Mouse (Mus musculus) myocyte (in vitro differentiated cells): Measurements from ENCODE around the gene Rasl11a. TPM values are rescaled to one million over a fixed set of nuclear protein-coding genes. Genes with fewer than 3 reads are reported as not detected.

Experiments
- H3K27me3 ChIP-seq: one replicate; pipeline ENCODE4 v1.6.1; 2011; ENCODE audit not compliant: control insufficient read depth, insufficient read depth, insufficient read length
- H3K36me3 ChIP-seq: one replicate; pipeline ENCODE4 v1.6.1; 2011; ENCODE audit not compliant: control insufficient read depth, insufficient read depth
- H3K4me2 ChIP-seq: one replicate; pipeline ENCODE4 v1.6.1; 2011; ENCODE audit warnings: low read depth, control low read depth
- H3K4me3 ChIP-seq: one replicate; pipeline ENCODE4 v1.5.1; 2011; ENCODE audit warnings: mild to moderate bottlenecking, control low read depth, moderate library complexity
- H3K79me2 ChIP-seq: one replicate; pipeline ENCODE4 v1.6.1; 2011; ENCODE audit not compliant: control insufficient read depth, insufficient read depth
- H3ac ChIP-seq: one replicate; pipeline ENCODE4 v1.6.1; 2011; ENCODE audit not compliant: control insufficient read depth, insufficient read length
- CEBPB ChIP-seq: IDR thresholded peaks from 2 replicates; pipeline ENCODE4 v1.6.1; 2011; ENCODE audit warnings: mild to moderate bottlenecking, moderate library complexity; ENCODE audit not compliant: poor library complexity, insufficient read depth, severe bottlenecking
- E2F4 ChIP-seq: IDR thresholded peaks from one replicate; pipeline ENCODE4 v1.6.1; 2011; ENCODE audit warnings: mild to moderate bottlenecking, control low read depth, moderate library complexity; ENCODE audit not compliant: insufficient read depth
- MAX ChIP-seq: IDR thresholded peaks from one replicate; pipeline ENCODE4 v1.6.1; 2011; ENCODE audit warnings: low read depth, mild to moderate bottlenecking, control low read depth
- MYOD1 ChIP-seq, 3 experiments: IDR thresholded peaks; one replicate each; pipeline ENCODE4 v1.6.1; 2011; ENCODE audit warnings: control low read depth in 2 of 3, low read depth in 2 of 3, mild to moderate bottlenecking in 2 of 3, moderate library complexity in 1 of 3; ENCODE audit not compliant: insufficient read length in 2 of 3, control insufficient read depth in 1 of 3
- MYOG ChIP-seq, 3 experiments: IDR thresholded peaks; one replicate each; pipeline ENCODE4 v1.6.1; 2011; ENCODE audit warnings: control low read depth in 2 of 3, low read depth in 2 of 3, mild to moderate bottlenecking in 2 of 3; ENCODE audit not compliant: insufficient read length in 2 of 3, control insufficient read depth in 1 of 3, insufficient read depth in 1 of 3
- POLR2A ChIP-seq: IDR thresholded peaks from one replicate; pipeline ENCODE4 v1.6.1; 2011; ENCODE audit warnings: low read depth, mild to moderate bottlenecking, control low read depth, moderate library complexity; ENCODE audit not compliant: insufficient read length
- POLR2AphosphoS2 ChIP-seq: IDR thresholded peaks from one replicate; pipeline ENCODE4 v1.6.1; 2011; ENCODE audit warnings: low read depth, control low read depth; ENCODE audit not compliant: insufficient read length
- REST ChIP-seq: IDR thresholded peaks from one replicate; pipeline ENCODE4 v1.6.1; 2011; ENCODE audit warnings: mild to moderate bottlenecking, control low read depth, moderate library complexity; ENCODE audit not compliant: insufficient read depth, insufficient read length
- SRF ChIP-seq: IDR thresholded peaks from one replicate; pipeline ENCODE4 v1.6.1; 2011; ENCODE audit warnings: low read depth; ENCODE audit not compliant: control insufficient read depth, insufficient read length
- TCF12 ChIP-seq: IDR thresholded peaks from one replicate; pipeline ENCODE4 v1.6.1; 2011; ENCODE audit warnings: mild to moderate bottlenecking, control low read depth; ENCODE audit not compliant: poor library complexity, insufficient read depth, severe bottlenecking
- TCF3 ChIP-seq: IDR thresholded peaks from one replicate; pipeline ENCODE4 v1.6.1; 2011; ENCODE audit warnings: low read depth, control low read depth; ENCODE audit not compliant: insufficient read length
- USF1 ChIP-seq: IDR thresholded peaks from one replicate; pipeline ENCODE4 v1.6.1; 2011; ENCODE audit warnings: low read depth, mild to moderate bottlenecking, control low read depth, moderate library complexity
- polyA plus RNA-seq: library from polyadenylated mRNA; unstranded; fragments of >200 nt; fragmentation: generic; extraction: Trizol; gene quantifications from one replicate; pipeline ENCODE4 v1.2.1, GENCODE M21; 2012; ENCODE audit warnings: missing spikeins

Rasl11a gene
- 1.3 TPM for polyA plus RNA-seq

DNA sequence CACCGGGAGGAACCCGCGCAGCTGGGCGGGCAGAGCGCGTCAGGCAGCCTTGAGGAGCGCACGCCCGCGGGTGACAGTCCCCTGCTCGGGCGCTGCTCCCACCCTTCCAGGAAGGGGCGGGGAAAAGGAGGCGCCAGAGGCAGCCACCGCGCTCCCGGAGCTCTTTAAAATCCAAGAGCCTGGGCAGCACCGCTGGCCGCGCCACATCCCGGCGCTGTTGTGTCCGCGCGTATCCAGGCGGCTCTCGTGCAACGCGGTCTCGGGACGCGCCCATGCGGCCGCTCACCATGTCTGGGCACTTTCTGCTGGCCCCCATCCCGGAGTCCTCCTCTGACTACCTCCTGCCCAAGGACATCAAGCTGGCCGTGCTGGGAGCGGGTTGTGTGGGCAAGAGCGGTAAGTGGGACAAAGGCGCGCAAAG lies at the start of gene Rasl11a:
Gene Rasl11a, plus strand, starts transcription at position 127 of the 421 bp plus-strand sequence.
- Histone ChIP-seq H3ac (peak within 1 kb of the TSS; percentile 48), H3K4me3 (peak within 1 kb of the TSS; percentile 27), H3K4me2 (peak within 1 kb of the TSS; percentile 93), H3K27me3 (no peaks in the 10 kb centered on the region), H3K79me2 (no peaks in the 10 kb centered on the region), H3K36me3 (no peaks in the 10 kb centered on the region)
- no peak for TF ChIP-seq REST
- peak; percentile 55 for TF ChIP-seq POLR2AphosphoS2
- no peak for TF ChIP-seq TCF3
- peak in 1 of 3 experiments; percentile 18 for TF ChIP-seq MYOG (IDR thresholded peaks at IDR 0.05; ENCODE audit: control insufficient read depth in 1 of 3, insufficient read depth in 1 of 3, insufficient read length in 2 of 3, low read depth in 2 of 3)
- TF ChIP-seq SRF, result no peak
- no peak for TF ChIP-seq TCF12
- TF ChIP-seq POLR2A, result peak; percentile 82

DNA sequence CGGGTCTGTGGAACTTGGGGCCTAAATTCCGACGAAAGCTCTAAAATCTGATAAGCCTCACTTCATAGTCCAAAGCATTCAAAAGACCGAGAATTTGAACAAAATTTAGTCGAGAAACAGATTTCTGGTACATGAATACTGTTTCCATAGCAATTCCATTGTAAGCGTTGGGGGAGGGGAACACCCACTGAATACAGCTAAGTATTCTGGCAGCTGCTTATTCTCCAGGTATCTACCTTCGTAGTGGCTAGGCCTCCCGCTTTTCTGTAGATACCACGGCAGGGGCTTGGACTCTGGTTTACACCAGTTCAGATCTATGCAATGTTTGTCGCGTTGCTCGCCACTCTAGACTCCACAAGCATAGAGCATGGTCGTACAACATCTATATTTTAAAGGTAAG lies 49.1 kb upstream of the Rasl11a start:
- Histone ChIP-seq H3K4me3 (peak overlapping the region; percentile 62), H3K36me3 (no peaks in the 10 kb centered on the region), H3ac (no peak overlapping the region), H3K27me3 (no peaks in the 10 kb centered on the region), H3K79me2 (peaks cover 36% of the 10 kb centered on the region), H3K4me2 (no peak overlapping the region)
- no peak for TF ChIP-seq USF1

DNA sequence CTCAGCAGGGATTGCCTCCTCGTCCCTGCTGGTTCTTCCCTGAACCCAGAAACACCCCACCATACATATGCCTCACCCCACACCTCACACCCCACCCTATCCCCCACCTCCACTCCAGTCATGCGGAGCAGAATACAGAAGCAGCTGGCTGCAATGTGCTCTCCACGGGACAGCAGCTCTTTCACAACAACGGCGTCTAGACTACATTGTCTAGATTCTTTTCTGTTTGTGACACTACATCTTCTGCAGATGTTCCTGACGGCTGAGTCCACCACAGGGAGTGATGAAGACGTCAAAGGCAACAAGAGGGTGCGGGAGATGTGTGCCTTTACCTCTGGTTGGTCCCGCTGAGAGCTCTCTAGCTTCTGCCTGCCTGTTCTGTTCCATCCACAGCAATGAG lies 46.8 kb upstream of the Rasl11a start:
- Histone ChIP-seq H3K36me3 (no peaks in the 10 kb centered on the region), H3K4me3 (no peak overlapping the region), H3K79me2 (peaks cover 13% of the 10 kb centered on the region), H3ac (no peak overlapping the region), H3K27me3 (no peaks in the 10 kb centered on the region), H3K4me2 (no peak overlapping the region)
- TF ChIP-seq USF1, result no peak
- TF ChIP-seq MYOD1 (IDR thresholded peaks at IDR 0.05; ENCODE audit: control insufficient read depth in 1 of 3, insufficient read length in 2 of 3, low read depth in 2 of 3), result no peak
- no peak for TF ChIP-seq TCF3
- TF ChIP-seq POLR2AphosphoS2, result no peak
- TF ChIP-seq TCF12, result no peak
- TF ChIP-seq POLR2A, result no peak
- TF ChIP-seq CEBPB, result no peak
- TF ChIP-seq MYOG (IDR thresholded peaks at IDR 0.05; ENCODE audit: control insufficient read depth in 1 of 3, insufficient read depth in 1 of 3, insufficient read length in 2 of 3, low read depth in 2 of 3), result no peak
- no peak for TF ChIP-seq SRF
- no peak for TF ChIP-seq E2F4
- TF ChIP-seq REST, result no peak
- TF ChIP-seq MAX, result no peak

DNA sequence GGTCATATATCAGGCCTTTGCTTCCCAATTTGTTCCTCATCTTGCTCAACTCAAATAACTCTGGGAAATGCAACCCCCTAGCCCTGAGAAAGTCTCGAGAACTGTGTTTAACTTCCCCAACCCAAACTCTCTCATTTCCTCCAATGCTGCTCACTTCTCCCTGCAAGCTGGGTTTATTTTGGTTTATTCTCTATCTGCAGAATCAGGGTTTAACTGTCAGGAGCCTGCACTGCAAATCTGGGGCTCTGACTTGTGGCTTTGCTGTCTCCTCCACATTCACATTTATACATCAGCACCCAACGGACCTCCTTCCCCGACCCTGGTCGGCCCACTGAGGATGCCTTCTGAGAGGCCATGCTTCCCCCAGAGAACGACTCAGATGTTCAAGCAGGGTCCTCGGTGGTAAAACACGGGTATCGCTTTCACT lies 38.9 kb upstream of the Rasl11a start:
- no peaks in the 10 kb centered on the region for H3K36me3 ChIP-seq
- H3K4me3 ChIP-seq, result no peak overlapping the region
- H3K79me2 ChIP-seq, result no peaks in the 10 kb centered on the region
- H3ac ChIP-seq, result no peak overlapping the region
- no peak overlapping the region for H3K4me2 ChIP-seq
- no peaks in the 10 kb centered on the region for H3K27me3 ChIP-seq
- TF ChIP-seq MYOD1 (IDR thresholded peaks at IDR 0.05; ENCODE audit: control insufficient read depth in 1 of 3, insufficient read length in 2 of 3, low read depth in 2 of 3) (no peak), E2F4 (no peak), CEBPB (no peak), SRF (no peak), MYOG (IDR thresholded peaks at IDR 0.05; ENCODE audit: control insufficient read depth in 1 of 3, insufficient read depth in 1 of 3, insufficient read length in 2 of 3, low read depth in 2 of 3) (no peak), POLR2AphosphoS2 (no peak), REST (no peak), MAX (no peak), TCF12 (no peak), USF1 (no peak), TCF3 (no peak), POLR2A (no peak)

DNA sequence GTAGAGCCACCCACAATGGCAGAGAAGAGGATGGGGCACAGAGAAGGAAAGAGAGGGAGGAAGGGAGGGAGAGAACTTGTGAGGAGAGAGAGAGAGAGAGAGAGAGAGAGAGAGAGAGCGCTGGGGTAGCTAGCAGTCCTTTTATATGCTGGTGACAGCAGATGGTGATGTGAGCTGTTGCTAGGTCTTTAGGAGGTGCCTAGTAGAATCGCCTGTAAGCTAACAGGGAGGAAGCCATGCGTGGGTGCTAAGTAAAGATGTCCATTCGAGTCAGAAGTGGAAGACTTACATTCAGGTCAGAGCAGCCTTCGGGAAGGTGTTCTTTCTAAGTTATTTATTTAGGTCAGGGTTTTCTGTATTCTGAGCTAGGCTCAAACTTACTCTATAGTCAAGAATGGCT lies 34.9 kb upstream of the Rasl11a start:
- H3ac ChIP-seq, result no peak overlapping the region
- no peak overlapping the region for H3K4me3 ChIP-seq
- TF ChIP-seq MYOG (IDR thresholded peaks at IDR 0.05; ENCODE audit: control insufficient read depth in 1 of 3, insufficient read depth in 1 of 3, insufficient read length in 2 of 3, low read depth in 2 of 3) (no peak), CEBPB (no peak), E2F4 (no peak), USF1 (no peak), TCF3 (no peak), POLR2AphosphoS2 (no peak), TCF12 (no peak), POLR2A (no peak), SRF (no peak), MAX (no peak), MYOD1 (IDR thresholded peaks at IDR 0.05; ENCODE audit: control insufficient read depth in 1 of 3, insufficient read length in 2 of 3, low read depth in 2 of 3) (no peak), REST (no peak)
- H3K36me3 ChIP-seq, result no peaks in the 10 kb centered on the region
- H3K27me3 ChIP-seq, result no peaks in the 10 kb centered on the region
- no peaks in the 10 kb centered on the region for H3K79me2 ChIP-seq
- H3K4me2 ChIP-seq, result no peak overlapping the region
